Mouse (Mus musculus) lung, adult 2 months (tissue): ENCODE results near the gene Dhdh.

Source experiments
- CTCF ChIP-seq: fragments of 200-500 bp; IDR thresholded peaks from 2 replicates; pipeline ENCODE4 v1.5.1; 2011; ENCODE audit warnings: mild to moderate bottlenecking, low read length, control low read depth; ENCODE audit not compliant: insufficient read depth
- POLR2A ChIP-seq: fragments of 200-500 bp; IDR thresholded peaks from 2 replicates; pipeline ENCODE4 v1.6.1; 2011; ENCODE audit warnings: low read depth, mild to moderate bottlenecking, control low read depth, low read length, borderline replicate concordance; ENCODE audit errors: extremely low read depth

GRCm38 (mm10) chr7:45470869-45471268, 17.7 kb downstream of the Dhdh start:
- peak; percentile 35; the same call in 1 of the 2 replicates for TF ChIP-seq CTCF
- TF ChIP-seq POLR2A: no peak
